Mouse (Mus musculus) heart, adult 2 months (tissue): ENCODE measurements around the gene Anln. TPM values are rescaled to one million over a fixed set of nuclear protein-coding genes. Genes with fewer than 3 reads are reported as not detected.

Source experiments
- DNase-seq, 2 experiments: peaks; one replicate each; pipeline ENCODE4 v3.0.0; 2021
- H3K27ac ChIP-seq: fragments of 200-600 bp; 2 replicates; pipeline ENCODE4 v1.8.1; 2022
- H3K27me3 ChIP-seq: fragments of 200-500 bp; 2 replicates; pipeline ENCODE4 v1.6.1; 2012; ENCODE audit warnings: mild to moderate bottlenecking, low read length, inconsistent platforms, mixed read lengths; ENCODE audit not compliant: control insufficient read depth, insufficient read depth
- H3K36me3 ChIP-seq: fragments of 200-500 bp; 2 replicates; pipeline ENCODE4 v1.6.1; 2012; ENCODE audit warnings: low read length, inconsistent platforms; ENCODE audit not compliant: control insufficient read depth, insufficient read depth
- H3K4me1 ChIP-seq: fragments of 200-500 bp; 2 replicates; pipeline ENCODE4 v1.6.1; 2011; ENCODE audit warnings: low read length; ENCODE audit not compliant: control insufficient read depth, insufficient read depth
- H3K4me3 ChIP-seq: fragments of 200-600 bp; 2 replicates; pipeline ENCODE4 v1.8.1; 2022
- H3K79me2 ChIP-seq: fragments of 200-500 bp; replicated peaks from 2 replicates; pipeline ENCODE4 v1.6.1; 2012; ENCODE audit warnings: mild to moderate bottlenecking, inconsistent platforms, low read length, moderate library complexity, mixed read lengths; ENCODE audit not compliant: control insufficient read depth, insufficient read depth
- H3K9ac ChIP-seq: fragments of 200-500 bp; 2 replicates; pipeline ENCODE4 v1.6.1; 2012; ENCODE audit warnings: low read depth, mild to moderate bottlenecking, control low read depth, inconsistent platforms, low read length, mixed read lengths
- CTCF ChIP-seq: fragments of 200-600 bp; IDR thresholded peaks from 2 replicates; pipeline ENCODE4 v1.8.1; 2022; ENCODE audit warnings: antibody characterized with exemption, mild to moderate bottlenecking, moderate library complexity
- EP300 ChIP-seq: fragments of 200-500 bp; IDR thresholded peaks from 2 replicates; pipeline ENCODE4 v1.6.1; 2011; ENCODE audit warnings: low read depth, low read length, control low read depth; ENCODE audit not compliant: insufficient read depth
- POLR2A ChIP-seq: fragments of 200-500 bp; IDR thresholded peaks from 2 replicates; pipeline ENCODE4 v1.6.1; 2011; ENCODE audit warnings: mild to moderate bottlenecking, low read depth, low read length, control low read depth; ENCODE audit not compliant: insufficient read depth
- WGBS: fragments of 180-500 bp; shearing (Covaris S2); methylation state at CpG from one replicate; pipeline ENCODE4 v1.1.7; 2018; 5-methylcytosine and 5-hydroxymethylcytosine counted together
- intact Hi-C: fragments of 180-260 bp; cut with DNase I; formaldehyde crosslinking; loops from one replicate; pipeline ENCODE4 v1.15.1; 2025
- long read RNA-seq: library from polyadenylated mRNA; stranded (forward); transcript quantifications from one replicate; pipeline ENCODE4 v2.0.0, GENCODE M21; 2021
- polyA plus RNA-seq: library from polyadenylated mRNA; depleted of rRNA; stranded (reverse); fragments of >200 nt; gene quantifications from 2 replicates; pipeline ENCODE4 v1.2.3, GENCODE M21; 2012; rRNA removed
- total RNA-seq, 2 experiments: library from RNA; stranded (reverse); gene quantifications; 2 replicates each; pipeline ENCODE4 v1.2.3; 2021

Gene Anln
- total RNA-seq (1 to 10 TPM; 1.4 to 1.5 TPM), polyA plus RNA-seq (0.43 and 0.82 TPM in 2 replicates)
- long read RNA-seq, partial matches to known transcripts, result 0 of 2 reads
- long read RNA-seq, other reads (novel, unspliced or antisense), result 2 of 2 reads

DNA sequence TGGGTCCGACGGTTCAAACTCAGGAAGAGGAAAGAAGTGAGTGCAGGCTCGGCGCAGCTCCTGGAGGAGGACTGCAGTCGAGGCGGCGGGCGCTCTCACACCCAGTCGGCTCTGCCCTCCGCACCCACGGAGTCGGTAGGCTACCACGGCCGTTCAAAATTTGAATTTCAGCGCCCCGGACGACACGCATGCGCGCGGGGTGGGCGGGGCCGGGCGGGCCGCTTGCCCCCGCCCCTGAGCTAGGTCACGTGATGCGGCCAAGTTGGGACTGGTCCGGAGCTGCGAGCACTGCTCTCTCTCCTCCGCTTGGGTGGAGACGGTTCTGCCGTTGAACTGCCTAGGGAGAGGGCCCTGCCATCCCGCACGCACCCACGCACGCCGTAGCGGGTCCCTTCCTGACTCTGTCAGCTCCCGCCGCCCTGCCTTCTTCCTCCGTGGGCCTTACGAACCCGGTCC lies at the start of gene Anln:
Gene Anln, minus strand, starts transcription at position 168 of the 456 bp plus-strand sequence.
- Histone ChIP-seq H3K27ac (peak within 1 kb of the TSS; percentile 92), H3K9ac (peak within 1 kb of the TSS; percentile 92), H3K27me3 (no peaks in the 10 kb centered on the region), H3K4me1 (no peaks in the 10 kb centered on the region), H3K36me3 (no peaks in the 10 kb centered on the region; the same call in 1 of the 2 replicates), H3K4me3 (peak within 1 kb of the TSS; percentile 75), H3K79me2 (no peaks in the 10 kb centered on the region)
- TF ChIP-seq CTCF (peak; percentile 38), POLR2A (peak; percentile 97), EP300 (peak; percentile 57; the same call in 1 of the 2 replicates)
- under 1% methylated on average over 44 of the region's 44 CpGs for WGBS
- intact Hi-C loops, result loop anchor here (2.0 kb wide), 1 partner anchor 22 kb away; the partner anchor contains the start of gene 9530077C05Rik
- peak; percentile 92 to 95 for DNase-seq

DNA sequence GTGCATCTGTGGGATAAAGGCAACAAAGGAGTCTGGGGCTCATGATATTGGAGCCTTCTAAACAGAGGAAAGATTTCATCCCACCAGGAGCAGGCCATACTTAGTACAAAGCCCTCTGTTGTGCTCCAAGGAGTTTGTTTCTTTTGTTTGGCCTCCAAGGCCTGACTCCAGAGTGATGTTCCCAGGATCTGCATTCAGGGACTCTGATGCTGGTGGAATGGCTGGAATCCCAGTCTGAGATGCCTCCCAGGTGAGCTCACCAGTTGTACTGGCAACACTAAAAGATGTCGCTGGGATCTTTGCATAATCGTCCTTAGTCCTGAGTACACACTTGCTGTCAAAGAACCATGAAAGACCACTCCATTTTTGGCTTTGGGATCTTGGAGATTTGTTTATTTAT lies 45.1 kb upstream of the Anln start:
- 85% methylated on average over 2 of the region's 2 CpGs for WGBS
- TF ChIP-seq EP300, result no peak
- TF ChIP-seq CTCF, result no peak
- no peak for TF ChIP-seq POLR2A
- Histone ChIP-seq H3K9ac (no peak overlapping the region), H3K36me3 (no peaks in the 10 kb centered on the region), H3K27ac (no peak overlapping the region), H3K79me2 (no peaks in the 10 kb centered on the region), H3K27me3 (no peaks in the 10 kb centered on the region), H3K4me1 (peaks cover 2% of the 10 kb centered on the region; the same call in 1 of the 2 replicates), H3K4me3 (no peak overlapping the region)
- intact Hi-C loops, result no loop called here
- no peak for DNase-seq

DNA sequence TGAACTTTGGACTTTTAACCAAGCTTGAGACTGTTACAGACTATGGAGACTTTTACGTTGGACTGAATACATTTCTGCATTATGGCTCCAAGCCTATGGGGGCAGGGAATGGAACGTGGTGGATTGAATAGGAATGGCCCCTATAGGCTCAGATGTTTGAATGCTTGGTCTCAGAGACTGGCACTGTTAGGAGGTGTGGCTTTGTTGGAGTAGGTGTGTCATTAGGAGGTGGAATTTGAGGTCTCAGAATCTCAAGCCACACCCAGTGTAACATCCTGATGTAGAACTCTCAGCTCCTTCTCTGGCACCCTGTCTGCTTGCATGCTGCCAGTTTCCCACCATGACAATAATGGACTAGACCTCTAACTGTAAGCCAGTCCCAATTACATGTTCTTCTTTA lies 44.2 kb upstream of the Anln start:
- H3K27ac ChIP-seq, result no peak overlapping the region
- peaks cover 2% of the 10 kb centered on the region; the same call in 1 of the 2 replicates for H3K4me1 ChIP-seq
- H3K79me2 ChIP-seq, result no peaks in the 10 kb centered on the region
- H3K27me3 ChIP-seq, result no peaks in the 10 kb centered on the region
- no peaks in the 10 kb centered on the region for H3K36me3 ChIP-seq
- H3K4me3 ChIP-seq, result no peak overlapping the region
- no peak for TF ChIP-seq EP300
- TF ChIP-seq CTCF, result no peak
- TF ChIP-seq POLR2A, result no peak
- H3K9ac ChIP-seq, result no peak overlapping the region
- intact Hi-C loops, result no loop called here
- WGBS, result 81% methylated on average over 2 of the region's 2 CpGs
- DNase-seq, result no peak

DNA sequence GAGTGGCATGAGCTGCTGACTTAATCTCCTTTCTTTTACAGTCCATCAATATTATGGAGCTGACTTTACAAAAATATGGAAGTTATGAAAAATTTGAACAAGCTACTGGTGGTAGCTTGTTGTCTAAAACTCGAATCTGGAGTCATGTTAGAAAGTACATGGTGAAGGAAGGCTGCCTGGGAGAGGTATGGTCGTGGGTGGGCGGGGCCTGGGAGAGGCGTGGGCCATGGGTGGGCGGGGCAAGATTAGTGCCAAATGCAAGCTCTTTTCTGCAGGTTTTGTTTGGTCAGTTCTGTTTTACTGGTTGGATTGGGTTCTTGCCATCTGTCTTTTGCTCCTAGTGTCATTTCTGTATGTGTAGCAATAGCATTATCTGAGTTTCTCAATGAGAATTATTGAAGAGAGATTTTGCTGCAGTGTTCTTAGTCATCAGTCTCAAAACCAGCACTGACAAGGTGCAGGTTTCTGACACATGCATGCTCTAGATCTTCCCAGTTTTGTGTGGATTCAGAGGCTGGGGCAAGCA lies 41.4 kb upstream of the Anln start:
- TF ChIP-seq EP300, result no peak
- no peak for TF ChIP-seq POLR2A
- no peak for TF ChIP-seq CTCF
- 42% methylated on average over 5 of the region's 5 CpGs for WGBS
- H3K4me1 ChIP-seq, result peaks cover 2% of the 10 kb centered on the region; the same call in 1 of the 2 replicates

DNA sequence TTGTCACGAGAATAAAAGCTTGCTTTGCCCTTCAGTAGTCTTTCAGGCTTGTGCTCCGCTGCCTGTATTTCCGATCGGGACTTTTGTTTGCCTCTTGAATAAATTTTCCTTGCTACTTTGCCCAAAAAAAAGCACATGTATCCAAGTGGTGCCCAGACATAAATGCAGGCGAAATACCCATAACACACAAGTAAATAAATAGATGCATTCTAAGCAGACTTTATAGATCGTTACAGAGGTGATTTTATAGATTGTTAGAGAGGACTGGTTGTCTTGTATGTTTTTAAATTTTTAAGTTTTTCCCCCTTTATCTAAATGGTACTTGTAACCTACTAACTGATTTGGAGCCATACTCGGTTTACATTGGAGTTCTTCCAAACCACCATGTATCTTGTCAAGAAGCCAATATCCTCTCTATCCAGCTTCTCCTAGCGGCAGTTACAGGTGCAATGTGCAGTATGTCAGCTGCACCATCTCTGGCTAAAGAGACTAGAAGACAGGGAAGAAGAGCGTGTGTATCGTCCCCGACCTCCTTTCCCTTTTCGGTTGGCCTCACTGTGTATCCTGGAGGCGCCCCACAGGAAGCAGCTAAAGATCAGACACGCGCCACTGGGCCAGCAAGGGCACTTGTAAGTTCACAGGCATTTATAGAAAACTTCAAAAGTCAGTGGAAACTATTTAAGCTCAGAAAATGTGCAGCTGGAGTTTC lies 40.7 kb upstream of the Anln start:
- Histone ChIP-seq H3K4me3 (no peak overlapping the region), H3K9ac (no peak overlapping the region), H3K27me3 (no peaks in the 10 kb centered on the region), H3K79me2 (no peaks in the 10 kb centered on the region), H3K36me3 (no peaks in the 10 kb centered on the region), H3K4me1 (peaks cover 2% of the 10 kb centered on the region; the same call in 1 of the 2 replicates), H3K27ac (no peak overlapping the region)
- TF ChIP-seq CTCF (no peak), POLR2A (no peak), EP300 (no peak)
- peak in 1 of 2 experiments; percentile 22 for DNase-seq
- intact Hi-C loops, result no loop called here
- WGBS, result 35% methylated on average over 15 of the region's 15 CpGs

More for the DNA sequence above, 41.4 kb upstream of the Anln start:
- Histone ChIP-seq H3K79me2 (no peaks in the 10 kb centered on the region), H3K9ac (no peak overlapping the region), H3K27ac (no peak overlapping the region), H3K27me3 (no peaks in the 10 kb centered on the region), H3K4me3 (no peak overlapping the region), H3K36me3 (no peaks in the 10 kb centered on the region)
- intact Hi-C loops, result no loop called here
- DNase-seq, result no peak
